Mouse (Mus musculus) heart, embryonic 11.5 days (tissue): Measurements from ENCODE around the gene Acat2. TPM values are rescaled to one million over a fixed set of nuclear protein-coding genes. Genes with fewer than 3 reads are reported as not detected.
"Not testable (repeated sequence)": the region's sequence is repeated elsewhere in the genome, so short reads cannot be mapped to it uniquely, and the experiment has no call there.

Experiments
- ATAC-seq: fragments of 200-750 bp; cut with Nextera tagmentation; replicated peaks from 2 replicates; pipeline ENCODE4 v1.8.0; 2017; ENCODE audit warnings: moderate library complexity; ENCODE audit not compliant: insufficient number of reproducible peaks, low FRiP score, low TSS enrichment
- H3K27ac ChIP-seq: fragments of 300-500 bp; sonication (generic); 2 replicates; pipeline ENCODE4 v1.5.1; 2014; ENCODE audit warnings: mild to moderate bottlenecking, low read depth, low read length
- H3K27me3 ChIP-seq: fragments of 300-500 bp; sonication (generic); 2 replicates; pipeline ENCODE4 v1.6.1; 2014; ENCODE audit warnings: mild to moderate bottlenecking, low read length, mixed read lengths; ENCODE audit not compliant: control insufficient read depth, insufficient read depth
- H3K36me3 ChIP-seq: fragments of 300-500 bp; sonication (generic); 2 replicates; pipeline ENCODE4 v1.6.1; 2014; ENCODE audit warnings: mild to moderate bottlenecking, low read length, moderate library complexity, mixed read lengths; ENCODE audit not compliant: control insufficient read depth, insufficient read depth
- H3K4me1 ChIP-seq: fragments of 300-500 bp; sonication (generic); 2 replicates; pipeline ENCODE4 v1.6.1; 2014; ENCODE audit warnings: low read length; ENCODE audit not compliant: control insufficient read depth, insufficient read depth
- H3K4me2 ChIP-seq: fragments of 300-500 bp; sonication (generic); 2 replicates; pipeline ENCODE4 v1.6.1; 2014; ENCODE audit warnings: mild to moderate bottlenecking, moderate library complexity
- H3K4me3 ChIP-seq: fragments of 300-500 bp; sonication (generic); 2 replicates; pipeline ENCODE4 v1.5.1; 2014; ENCODE audit warnings: low read depth, low read length
- H3K9ac ChIP-seq: fragments of 300-500 bp; sonication (generic); 2 replicates; pipeline ENCODE4 v1.6.1; 2014; ENCODE audit warnings: mild to moderate bottlenecking, low read depth, low read length, moderate library complexity
- H3K9me3 ChIP-seq: fragments of 300-500 bp; sonication (generic); replicated peaks from 2 replicates; pipeline ENCODE4 v1.6.1; 2016; ENCODE audit warnings: low read length; ENCODE audit not compliant: control insufficient read depth
- WGBS: fragments of 180-500 bp; shearing (Covaris S2); extraction: QIAGEN DNeasy Blood & Tissue Kit; methylation state at CpG from one replicate; pipeline ENCODE4 v1.1.7; 2014; ENCODE audit not compliant: insufficient replicate concordance; 5-methylcytosine and 5-hydroxymethylcytosine counted together
- polyA plus RNA-seq: library from polyadenylated mRNA; unstranded; fragments of >200 nt; fragmentation: Nextera tagmentation; extraction: Ambion mirVana; gene quantifications from 2 replicates; pipeline ENCODE4 v1.2.1, GENCODE M21; 2014

Acat2 gene
- polyA plus RNA-seq, 1 experiment from 2014 or later = 38.3 TPM

GRCm38 (mm10) chr17:12942459-12943162 lies 17.9 kb downstream of the Acat2 start:
- WGBS = 89% methylated on average over 6 of the region's 6 CpGs
- Histone ChIP-seq H3K4me3 (no peak overlapping the region), H3K9me3 (no peaks in the 10 kb centered on the region), H3K4me1 (peaks cover 3% of the 10 kb centered on the region), H3K27me3 (no peaks in the 10 kb centered on the region), H3K36me3 (peaks cover 8% of the 10 kb centered on the region), H3K9ac (no peak overlapping the region), H3K27ac (no peak overlapping the region), H3K4me2 (no peak overlapping the region)
- no peak for ATAC-seq

GRCm38 (mm10) chr17:12941543-12942260 lies 18.8 kb downstream of the Acat2 start:
- Histone ChIP-seq H3K4me1 (peaks cover 3% of the 10 kb centered on the region), H3K27me3 (no peaks in the 10 kb centered on the region), H3K36me3 (peaks cover 8% of the 10 kb centered on the region), H3K4me3 (no peak overlapping the region), H3K4me2 (no peak overlapping the region), H3K27ac (no peak overlapping the region), H3K9me3 (no peaks in the 10 kb centered on the region), H3K9ac (no peak overlapping the region)
- whole genome bisulfite sequencing = 73% methylated on average over 8 of the region's 8 CpGs
- no peak for ATAC-seq

DNA sequence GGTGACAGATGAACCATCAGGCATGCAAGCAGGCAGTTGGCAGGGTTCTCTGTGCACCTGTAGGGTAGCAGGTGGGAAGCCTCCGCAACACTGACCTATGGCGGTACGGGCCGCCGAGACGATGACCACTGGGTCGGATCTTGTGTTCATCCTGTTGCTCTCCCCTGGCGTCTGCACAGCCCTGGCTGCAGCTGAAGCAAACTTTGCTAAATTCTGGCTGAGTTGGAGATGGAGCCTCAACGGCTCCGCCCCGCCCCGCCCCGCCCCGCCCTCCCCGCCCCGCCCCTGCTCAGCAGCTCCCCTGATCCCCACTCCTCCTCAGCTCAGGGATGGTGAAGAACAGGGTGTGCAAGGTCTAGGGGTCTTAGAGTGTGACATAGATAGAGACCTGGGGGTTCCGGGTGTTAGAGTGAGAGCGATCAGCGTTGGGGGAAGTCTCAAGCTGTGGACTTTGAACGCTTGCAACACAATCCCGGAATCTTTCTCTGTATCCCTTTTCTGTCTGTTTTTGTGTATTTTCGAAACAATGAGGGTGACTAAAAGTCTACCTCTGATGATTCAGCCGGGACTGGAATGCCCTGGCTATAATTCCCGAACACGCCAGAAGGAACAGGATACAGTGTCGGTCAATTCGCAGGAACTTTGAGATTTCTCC lies 20.3 kb downstream of the Acat2 start, which contains the start of gene Acat3:
Gene Acat3, minus strand, starts transcription at position 450 of the 655 bp plus-strand sequence.
- Histone ChIP-seq H3K27ac (no peak within 1 kb of the TSS), H3K4me1 (peaks cover 3% of the 10 kb centered on the region), H3K27me3 (no peaks in the 10 kb centered on the region), H3K9me3 (no peaks in the 10 kb centered on the region), H3K4me3 (peak within 1 kb of the TSS; percentile 31), H3K4me2 (peak within 1 kb of the TSS; percentile 67), H3K36me3 (peaks cover 4% of the 10 kb centered on the region; the same call in 1 of the 2 replicates), H3K9ac (0 out of 2 replicates have a peak within 1 kb of the TSS, but pooled peaks have one; percentile 10)
- 17% methylated on average over 27 of the region's 27 CpGs for WGBS
- ATAC-seq = no peak

DNA sequence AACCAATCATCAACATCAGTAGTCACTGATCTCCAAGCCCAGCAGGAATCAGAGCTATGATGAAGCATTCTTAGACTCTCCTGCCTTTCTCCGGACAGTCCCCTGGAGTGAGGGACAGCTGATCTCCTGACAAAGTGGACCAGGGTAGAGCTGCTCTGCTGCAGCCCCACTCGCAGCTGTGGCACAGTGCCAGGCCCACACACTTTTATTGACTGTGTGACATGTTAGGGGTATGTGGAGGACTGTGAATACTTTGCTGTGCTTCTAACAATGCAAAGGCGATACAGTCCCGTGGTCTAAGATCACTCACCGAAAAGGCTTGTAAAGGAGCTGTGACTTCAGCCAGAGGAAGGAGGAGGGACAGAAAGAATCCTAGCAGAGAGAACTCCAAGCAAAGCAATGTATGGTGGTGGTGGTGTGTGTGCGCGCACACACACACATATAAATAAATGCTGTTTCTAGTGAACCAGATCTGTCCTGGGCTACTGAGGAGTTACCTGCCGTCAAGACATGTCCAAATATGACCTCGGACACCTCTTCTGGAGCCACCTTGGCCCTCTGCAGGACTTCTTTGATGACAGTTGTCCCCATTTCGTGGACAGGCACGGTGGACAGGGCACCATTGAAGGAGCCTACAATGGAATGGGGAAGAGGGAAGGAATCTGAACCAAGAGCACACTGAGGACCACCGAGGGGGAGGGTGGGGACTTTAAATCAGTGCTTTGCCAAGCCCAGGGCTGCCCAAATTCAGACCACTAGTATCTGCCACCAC lies 21.0 kb downstream of the Acat2 start:
- 45% methylated on average over 2 of the region's 12 CpGs for WGBS
- H3K36me3 ChIP-seq, ATAC-seq, H3K27ac ChIP-seq, H3K4me1 ChIP-seq, H3K9ac ChIP-seq, H3K27me3 ChIP-seq, H3K9me3 ChIP-seq: not testable (repeated sequence)
- Histone ChIP-seq H3K4me3 (peak overlapping the region; percentile 31), H3K4me2 (peak overlapping the region; percentile 67)

- Histone ChIP-seq H3K4me3 (no peak overlapping the region), H3K9me3 (no peaks in the 10 kb centered on the region), H3K27me3 (no peaks in the 10 kb centered on the region), H3K9ac (no peak overlapping the region), H3K36me3 (no peaks in the 10 kb centered on the region), H3K4me1 (peaks cover 3% of the 10 kb centered on the region), H3K4me2 (no peak overlapping the region), H3K27ac (no peak overlapping the region)
- 72% methylated on average over 2 of the region's 2 CpGs for WGBS
- no peak for ATAC-seq
Observed at GRCm38 (mm10) chr17:12938077-12938476, 22.5 kb downstream of the Acat2 start.

GRCm38 (mm10) chr17:12937412-12937970 lies 23.1 kb downstream of the Acat2 start:
- Histone ChIP-seq H3K27me3 (no peaks in the 10 kb centered on the region), H3K9ac (no peak overlapping the region), H3K4me1 (peaks cover 3% of the 10 kb centered on the region), H3K9me3 (no peaks in the 10 kb centered on the region), H3K36me3 (no peaks in the 10 kb centered on the region), H3K27ac (no peak overlapping the region), H3K4me3 (no peak overlapping the region), H3K4me2 (no peak overlapping the region)
- no peak for ATAC-seq
- 68% methylated on average over 2 of the region's 2 CpGs for WGBS

DNA sequence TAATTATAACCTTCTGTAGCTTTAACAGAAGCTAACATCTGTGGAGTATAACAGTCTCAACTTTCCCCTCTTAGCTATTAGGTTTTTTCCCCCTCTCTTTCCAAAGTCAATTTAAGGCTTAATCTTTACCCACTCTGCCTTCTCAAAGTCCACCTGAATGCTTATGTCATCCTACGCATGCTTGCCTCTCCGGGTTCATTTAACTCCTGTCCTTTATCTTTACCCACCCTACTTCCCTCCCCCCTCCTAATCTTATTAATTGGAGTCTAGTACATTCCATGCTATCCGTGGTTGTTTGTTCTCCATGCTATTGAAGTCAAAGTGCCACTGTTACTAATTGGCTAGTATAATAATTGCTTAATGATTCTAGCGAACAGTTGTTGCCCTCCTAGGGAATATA lies 24.8 kb downstream of the Acat2 start:
- WGBS = 64% methylated on average over 4 of the region's 4 CpGs
- no peak for ATAC-seq

DNA sequence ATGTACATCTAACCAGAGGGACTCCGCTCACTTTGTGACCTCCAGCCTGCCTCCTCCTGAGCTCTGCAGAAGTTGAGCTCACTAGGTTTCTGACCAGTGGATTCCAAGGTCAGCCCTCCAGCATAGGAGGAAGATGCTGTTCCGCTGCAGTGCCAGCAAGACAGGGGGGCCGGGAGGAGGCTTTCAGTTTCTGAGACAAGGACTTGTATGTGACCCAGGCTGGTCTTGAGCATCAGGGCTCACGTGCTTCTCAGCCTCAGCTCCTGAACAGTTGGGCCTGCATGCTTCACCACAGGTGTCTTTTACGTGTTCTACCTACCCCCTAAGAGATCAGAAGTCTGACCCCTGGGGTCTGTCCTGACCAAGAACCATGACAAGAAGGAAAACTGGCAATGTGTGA lies 29.0 kb downstream of the Acat2 start:
- not testable (repeated sequence) for H3K9ac ChIP-seq, H3K27me3 ChIP-seq, H3K4me1 ChIP-seq, H3K4me3 ChIP-seq, ATAC-seq, H3K4me2 ChIP-seq, H3K27ac ChIP-seq, H3K36me3 ChIP-seq, H3K9me3 ChIP-seq
- 89% methylated on average over 5 of the region's 5 CpGs for WGBS

More for the DNA sequence above, 24.8 kb downstream of the Acat2 start:
- Histone ChIP-seq H3K9me3 (no peaks in the 10 kb centered on the region), H3K36me3 (no peaks in the 10 kb centered on the region), H3K27me3 (no peaks in the 10 kb centered on the region), H3K4me3 (no peak overlapping the region), H3K4me2 (no peak overlapping the region), H3K9ac (no peak overlapping the region), H3K27ac (no peak overlapping the region), H3K4me1 (peaks cover 3% of the 10 kb centered on the region)
